Mouse (Mus musculus) hindbrain, embryonic 15.5 days (tissue): ENCODE measurements around the gene Hbq1a. TPM values are rescaled to one million over a fixed set of nuclear protein-coding genes. Genes with fewer than 3 reads are reported as not detected.
A peak's percentile ranks its signal among the peaks of the same experiment; 100 is the strongest.

Source experiments
- ATAC-seq: fragments of 200-750 bp; cut with Nextera tagmentation; 2 replicates; pipeline ENCODE4 v1.8.0; 2017; ENCODE audit warnings: low read depth, moderate number of reproducible peaks, moderate TSS enrichment; ENCODE audit not compliant: low FRiP score
- H3K27ac ChIP-seq: fragments of 300-500 bp; sonication (generic); replicated peaks from 2 replicates; pipeline ENCODE4 v1.5.1; 2015; ENCODE audit warnings: mild to moderate bottlenecking, inconsistent platforms
- H3K27me3 ChIP-seq: fragments of 300-500 bp; sonication (generic); 2 replicates; pipeline ENCODE4 v1.6.1; 2015; ENCODE audit warnings: control low read depth, inconsistent platforms
- H3K36me3 ChIP-seq: fragments of 300-500 bp; sonication (generic); 2 replicates; pipeline ENCODE4 v1.6.1; 2015; ENCODE audit warnings: control low read depth, inconsistent platforms
- H3K4me1 ChIP-seq: fragments of 300-500 bp; sonication (generic); replicated peaks from 2 replicates; pipeline ENCODE4 v1.6.1; 2015; ENCODE audit warnings: control low read depth, inconsistent platforms
- H3K4me2 ChIP-seq: fragments of 300-500 bp; sonication (generic); 2 replicates; pipeline ENCODE4 v1.6.1; 2015; ENCODE audit warnings: moderate library complexity, mild to moderate bottlenecking, inconsistent platforms
- H3K4me3 ChIP-seq: fragments of 300-500 bp; sonication (generic); 2 replicates; pipeline ENCODE4 v1.5.1; 2015; ENCODE audit warnings: mild to moderate bottlenecking, inconsistent platforms
- H3K9ac ChIP-seq: fragments of 300-500 bp; sonication (generic); 2 replicates; pipeline ENCODE4 v1.6.1; 2015; ENCODE audit warnings: inconsistent platforms
- H3K9me3 ChIP-seq: fragments of 300-500 bp; sonication (generic); 2 replicates; pipeline ENCODE4 v1.6.1; 2016; ENCODE audit warnings: control low read depth, inconsistent platforms
- WGBS: fragments of 180-500 bp; shearing (Covaris S2); methylation state at CpG from one replicate; pipeline ENCODE4 v1.1.7; 2015; 5-methylcytosine and 5-hydroxymethylcytosine counted together
- polyA plus RNA-seq: library from polyadenylated mRNA; unstranded; fragments of >200 nt; fragmentation: Nextera tagmentation; extraction: Ambion mirVana; gene quantifications from 2 replicates; pipeline ENCODE4 v1.2.1, GENCODE M21; 2015

Gene Hbq1a
- polyA plus RNA-seq, 1 experiment from 2014 or later = 0.83 TPM

- no peak for ATAC-seq
- no peaks in the 10 kb centered on the region for H3K9me3 ChIP-seq
- H3K27me3 ChIP-seq = no peaks in the 10 kb centered on the region
- H3K4me2 ChIP-seq = no peak overlapping the region
- no peak overlapping the region for H3K4me3 ChIP-seq
- H3K4me1 ChIP-seq = no peaks in the 10 kb centered on the region
- no peaks in the 10 kb centered on the region for H3K36me3 ChIP-seq
- no peak overlapping the region for H3K9ac ChIP-seq
- H3K27ac ChIP-seq = no peak overlapping the region
- WGBS = 86% methylated on average over 2 of the region's 2 CpGs
Observed at GRCm38 (mm10) chr11:32339131-32339531, 39.3 kb downstream of the Hbq1a start.

GRCm38 (mm10) chr11:32340476-32341473 is 40.9 kb downstream of the Hbq1a start:
- no peak for ATAC-seq

GRCm38 (mm10) chr11:32342770-32343191 is 42.9 kb downstream of the Hbq1a start:
- peaks cover 10% of the 10 kb centered on the region for H3K4me1 ChIP-seq
- H3K4me3 ChIP-seq = no peak overlapping the region
- H3K9ac ChIP-seq = no peak overlapping the region
- H3K4me2 ChIP-seq = no peak overlapping the region
- no peaks in the 10 kb centered on the region for H3K27me3 ChIP-seq
- WGBS = 4% methylated on average over 2 of the region's 2 CpGs
- no peak for ATAC-seq
- H3K9me3 ChIP-seq = no peaks in the 10 kb centered on the region
- H3K27ac ChIP-seq = no peak overlapping the region
- H3K36me3 ChIP-seq = no peaks in the 10 kb centered on the region

More at GRCm38 (mm10) chr11:32340476-32341473, 40.9 kb downstream of the Hbq1a start:
- Histone ChIP-seq H3K27ac (no peak overlapping the region), H3K4me3 (no peak overlapping the region), H3K36me3 (no peaks in the 10 kb centered on the region), H3K4me2 (no peak overlapping the region), H3K9me3 (no peaks in the 10 kb centered on the region), H3K9ac (no peak overlapping the region), H3K27me3 (no peaks in the 10 kb centered on the region), H3K4me1 (no peaks in the 10 kb centered on the region)
- 52% methylated on average over 17 of the region's 17 CpGs for WGBS

GRCm38 (mm10) chr11:32343350-32343749 is 43.5 kb downstream of the Hbq1a start:
- 96% methylated on average over 1 of the region's 1 CpGs for WGBS
- no peak for ATAC-seq
- Histone ChIP-seq H3K9ac (no peak overlapping the region), H3K4me3 (no peak overlapping the region), H3K36me3 (no peaks in the 10 kb centered on the region), H3K27ac (no peak overlapping the region), H3K4me1 (peaks cover 12% of the 10 kb centered on the region), H3K9me3 (no peaks in the 10 kb centered on the region), H3K4me2 (no peak overlapping the region), H3K27me3 (no peaks in the 10 kb centered on the region)

DNA sequence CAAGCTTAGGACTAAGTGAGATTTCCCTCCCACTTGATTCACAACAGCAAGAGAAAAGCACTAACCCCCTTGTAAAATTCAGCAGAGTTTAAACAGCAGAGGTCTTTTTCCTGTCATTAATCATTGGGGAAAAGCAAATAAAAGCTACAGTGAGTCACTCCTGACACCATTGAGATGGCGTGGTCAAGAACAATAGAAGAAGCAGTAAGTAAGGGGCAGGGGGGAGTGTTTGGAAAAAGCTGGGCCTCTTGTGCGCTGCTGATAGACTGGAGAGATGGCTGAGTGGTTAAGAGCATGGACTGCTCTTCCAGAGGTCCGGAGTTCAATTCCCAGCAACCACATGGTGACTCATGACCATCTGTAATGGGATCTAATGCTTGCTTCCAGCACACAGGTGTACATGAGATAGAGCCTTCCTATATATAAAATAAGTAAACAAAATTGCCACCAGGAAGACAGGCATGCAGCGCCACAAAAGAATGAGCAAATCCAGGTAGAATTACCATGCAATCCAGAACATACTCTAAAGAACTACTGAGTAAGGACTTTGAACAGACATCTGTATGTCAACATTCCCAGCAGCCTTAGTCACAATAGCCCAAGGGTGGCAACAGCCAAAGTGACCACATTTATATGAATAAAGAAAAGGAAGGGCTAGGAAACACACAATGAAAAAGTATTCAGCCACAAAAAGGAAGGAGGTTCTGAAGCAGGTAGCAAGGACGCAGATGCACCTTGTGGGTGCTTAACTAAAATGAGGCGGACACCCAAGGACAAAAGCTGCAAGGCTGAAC is 45.8 kb downstream of the Hbq1a start:
- peaks cover 35% of the 10 kb centered on the region for H3K4me1 ChIP-seq
- no peaks in the 10 kb centered on the region for H3K9me3 ChIP-seq
- no peak for ATAC-seq
- no peak overlapping the region for H3K4me3 ChIP-seq
- WGBS = 70% methylated on average over 6 of the region's 6 CpGs
- no peak overlapping the region for H3K27ac ChIP-seq
- no peaks in the 10 kb centered on the region for H3K27me3 ChIP-seq
- H3K9ac ChIP-seq = no peak overlapping the region
- no peaks in the 10 kb centered on the region for H3K36me3 ChIP-seq
- H3K4me2 ChIP-seq = no peak overlapping the region

DNA sequence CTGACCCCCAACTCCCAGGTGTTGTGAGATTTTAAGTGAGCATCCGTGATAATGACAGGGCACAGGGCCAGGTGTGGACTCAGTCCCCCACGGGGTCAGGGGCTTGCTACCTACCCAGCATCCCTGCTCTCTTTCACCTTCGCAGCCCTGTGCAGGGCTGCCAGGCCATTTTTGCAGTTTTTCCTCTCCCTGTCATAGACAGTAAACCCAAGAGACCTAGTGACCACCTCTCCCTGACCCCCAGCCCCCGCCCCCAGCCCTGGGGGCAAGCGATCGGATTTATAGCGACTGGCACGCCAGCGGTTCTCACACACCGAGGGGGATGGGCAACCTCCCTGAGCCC is 47.4 kb downstream of the Hbq1a start:
- H3K4me1 ChIP-seq = peaks cover 35% of the 10 kb centered on the region
- peak overlapping the region; percentile 88 for H3K27ac ChIP-seq
- peaks cover 9% of the 10 kb centered on the region; the same call in 1 of the 2 replicates for H3K36me3 ChIP-seq
- H3K27me3 ChIP-seq = no peaks in the 10 kb centered on the region
- peak overlapping the region; percentile 91 for H3K9ac ChIP-seq
- H3K9me3 ChIP-seq = no peaks in the 10 kb centered on the region
- H3K4me3 ChIP-seq = peak overlapping the region; percentile 94
- H3K4me2 ChIP-seq = peak overlapping the region; percentile 95
- ATAC-seq = peak; percentile 29; the same call in 1 of the 2 replicates
- 3% methylated on average over 10 of the region's 10 CpGs for WGBS

DNA sequence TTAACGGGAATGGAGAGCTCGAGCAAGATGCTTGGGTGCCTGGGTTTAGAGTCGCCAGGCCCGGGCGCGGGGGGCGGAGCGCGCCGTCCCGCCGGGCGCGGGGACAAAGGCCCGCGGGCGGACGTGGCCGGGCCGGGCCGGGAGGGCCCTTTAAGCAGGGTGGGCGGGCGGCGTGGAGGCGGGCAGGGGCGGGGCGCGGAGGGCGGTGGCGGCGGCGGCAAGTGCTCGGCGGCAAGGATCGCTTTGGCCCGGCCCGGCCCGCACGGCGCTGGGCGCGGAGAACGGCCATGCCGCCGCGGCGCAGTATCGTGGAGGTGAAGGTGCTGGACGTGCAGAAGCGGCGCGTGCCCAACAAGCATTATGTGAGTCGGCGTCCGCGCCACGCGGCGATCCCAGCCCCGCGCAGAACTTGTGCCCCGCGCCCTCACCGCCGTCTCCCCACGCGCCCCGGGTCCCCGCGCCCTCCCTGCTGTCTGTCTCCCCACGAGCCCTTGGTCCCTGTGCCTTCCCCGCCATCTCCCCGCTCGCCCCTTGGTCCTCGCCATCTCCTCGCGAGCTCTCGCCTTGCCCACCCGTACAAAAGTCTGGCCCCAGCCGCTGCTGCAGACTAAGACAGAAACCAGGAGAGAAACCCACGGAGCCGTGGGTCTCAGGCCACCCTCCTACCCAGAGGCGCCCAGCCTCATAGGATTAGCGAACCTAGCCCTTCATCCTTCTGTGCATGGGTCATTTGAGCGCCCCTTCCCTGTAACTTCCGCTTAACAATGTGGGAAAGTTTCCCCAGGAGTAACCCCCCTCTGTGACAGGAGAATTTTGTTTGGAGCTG is 48.0 kb downstream of the Hbq1a start, which contains the start of gene Sh3pxd2b:
TSS of gene Sh3pxd2b (plus strand) at position 214 of the 826 bp plus-strand sequence.
- Histone ChIP-seq H3K27me3 (no peaks in the 10 kb centered on the region), H3K4me3 (peak within 1 kb of the TSS; percentile 94), H3K4me2 (peak within 1 kb of the TSS; percentile 95), H3K9ac (peak within 1 kb of the TSS; percentile 91), H3K27ac (peak within 1 kb of the TSS; percentile 88), H3K9me3 (no peaks in the 10 kb centered on the region), H3K36me3 (peaks cover 10% of the 10 kb centered on the region; the same call in 1 of the 2 replicates), H3K4me1 (peaks cover 36% of the 10 kb centered on the region)
- peak; percentile 83 for ATAC-seq
- whole genome bisulfite sequencing = 1% methylated on average over 44 of the region's 86 CpGs

GRCm38 (mm10) chr11:32348433-32349283 is 48.8 kb downstream of the Hbq1a start:
- Histone ChIP-seq H3K9ac (peak overlapping the region; percentile 91), H3K27me3 (no peaks in the 10 kb centered on the region), H3K36me3 (peaks cover 10% of the 10 kb centered on the region; the same call in 1 of the 2 replicates), H3K9me3 (no peaks in the 10 kb centered on the region), H3K27ac (peak overlapping the region; percentile 88), H3K4me1 (peaks cover 41% of the 10 kb centered on the region), H3K4me3 (peak overlapping the region; percentile 94), H3K4me2 (peak overlapping the region; percentile 95)
- no peak for ATAC-seq
- 14% methylated on average over 9 of the region's 9 CpGs for WGBS

GRCm38 (mm10) chr11:32349284-32349953 is 49.5 kb downstream of the Hbq1a start:
- no peaks in the 10 kb centered on the region for H3K9me3 ChIP-seq
- peak overlapping the region; percentile 94 for H3K4me3 ChIP-seq
- H3K27me3 ChIP-seq = no peaks in the 10 kb centered on the region
- H3K9ac ChIP-seq = peak overlapping the region; percentile 35; the same call in 1 of the 2 replicates
- 53% methylated on average over 13 of the region's 13 CpGs for WGBS
- H3K36me3 ChIP-seq = peaks cover 10% of the 10 kb centered on the region; the same call in 1 of the 2 replicates
- ATAC-seq = no peak
- 0 out of 2 replicates have a peak overlapping the region, but pooled peaks have one; percentile 14 for H3K27ac ChIP-seq
- peak overlapping the region; percentile 95 for H3K4me2 ChIP-seq
- H3K4me1 ChIP-seq = peaks cover 46% of the 10 kb centered on the region
